Mouse (Mus musculus) heart, postnatal 0 days (tissue): ENCODE results near the gene Atp6v1g3.

ENCODE experiments used
- CTCF ChIP-seq: IDR thresholded peaks from 2 replicates; pipeline ENCODE4 v1.5.1; 2016; ENCODE audit warnings: antibody characterized with exemption, control low read depth, low read depth
- EP300 ChIP-seq: IDR thresholded peaks from 2 replicates; pipeline ENCODE4 v1.6.1; 2016; ENCODE audit warnings: antibody characterized with exemption, low read depth

DNA sequence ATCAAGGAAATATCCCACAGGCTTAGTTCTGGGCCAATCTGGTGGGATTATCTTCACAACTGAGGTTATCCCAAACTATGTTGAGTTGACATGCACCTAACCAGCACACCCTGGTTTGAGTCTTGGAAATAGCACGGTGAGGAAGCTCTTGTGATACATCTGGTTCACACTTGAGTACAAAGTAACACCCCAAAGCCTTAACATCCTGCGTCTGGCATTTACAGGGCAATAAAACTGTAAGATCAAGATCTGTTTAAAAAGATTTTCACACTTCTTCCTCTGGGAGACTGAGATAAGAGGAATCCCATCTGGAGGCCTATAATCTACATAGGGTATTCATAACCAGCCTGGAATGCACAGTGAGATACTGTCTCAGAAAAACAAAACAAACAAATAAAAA, 24.6 kb downstream of the Atp6v1g3 start:
- TF ChIP-seq CTCF, result no peak
- no peak for TF ChIP-seq EP300
